Mouse (Mus musculus) cerebellum, adult 8-10 months (tissue): Measurements from ENCODE around the gene Gm21425.
"Not testable (repeated sequence)": the region's sequence is repeated elsewhere in the genome, so short reads cannot be mapped to it uniquely, and the experiment has no call there.

Source experiments
- DNase-seq: peaks from one replicate; pipeline ENCODE4 v3.0.0; 2022

The Gm21425 gene

DNA sequence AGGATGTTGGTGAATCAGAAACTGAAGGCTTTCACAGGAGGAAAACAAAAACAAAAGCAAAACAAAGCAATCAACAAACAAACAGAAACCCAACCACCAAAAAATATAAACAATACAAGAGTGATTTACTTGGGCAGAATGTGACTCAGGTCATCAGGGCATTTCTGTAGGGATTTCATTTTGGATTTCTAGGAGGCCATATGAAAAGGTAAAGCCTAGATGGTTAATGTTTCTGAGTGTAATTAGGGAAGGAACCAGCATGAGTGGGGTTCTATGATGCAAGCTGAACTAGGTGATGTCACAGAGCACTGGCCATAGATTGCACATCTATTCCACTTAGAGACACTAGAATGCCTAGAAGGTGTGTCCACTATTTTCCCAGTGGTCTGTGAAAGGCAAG lies at the start of gene Gm21425:
Gene Gm21425 (plus strand): TSS at position 301 of the 400 bp plus-strand sequence.
- DNase-seq = not testable (repeated sequence)

DNA sequence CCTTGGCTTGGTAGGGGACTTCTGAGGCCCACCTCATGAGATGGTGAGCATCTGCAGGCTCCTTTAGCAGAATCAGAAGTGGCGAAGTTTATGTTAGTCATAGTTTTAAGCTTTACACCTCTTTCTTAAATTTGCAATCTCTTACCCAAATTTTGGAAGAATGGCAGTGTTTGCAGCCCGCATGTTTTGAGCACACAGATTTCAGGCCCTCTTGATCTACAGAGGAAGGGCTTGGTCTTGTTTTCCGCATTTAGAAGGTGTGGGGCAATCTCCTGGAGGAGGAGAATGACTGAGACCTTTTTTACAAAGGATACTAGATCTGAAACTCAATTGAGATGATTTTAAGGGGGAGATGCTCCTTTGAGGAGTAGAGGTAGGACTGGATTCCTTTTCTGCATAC lies 28.4 kb upstream of the Gm21425 start, which contains the start of gene Gm21891:
Gene Gm21891 (minus strand): TSS at position 101 of the 400 bp plus-strand sequence.
- DNase-seq = not testable (repeated sequence)
